Mouse (Mus musculus): Measurements from ENCODE around the gene Col6a3. TPM values are rescaled to one million over a fixed set of nuclear protein-coding genes. Genes with fewer than 3 reads are reported as not detected.

Gene Col6a3
- polyA plus RNA-seq (2012; rRNA removed; ENCODE audit: low replicate concordance), result 93.2 and 94.9 TPM in 2 replicates

GRCm38 (mm10) chr1:90843836-90844235, at the start of gene Col6a3:
Gene Col6a3 (minus strand): TSS chr1:90843971.

Other genes with a start within 250 kb of the Col6a3 start
- 35.5 and 75.2 TPM in 2 replicates for gene Cops8, start 241.0 kb downstream of the Col6a3 start, polyA plus RNA-seq (2012; rRNA removed; ENCODE audit: low replicate concordance)
- 26.7 and 27.1 TPM in 2 replicates for gene Mlph, start 71.1 kb upstream of the Col6a3 start, polyA plus RNA-seq (2012; rRNA removed; ENCODE audit: low replicate concordance)
- not detected in 2 replicates for gene Prlh, start 109.1 kb upstream of the Col6a3 start, polyA plus RNA-seq (2012; rRNA removed; ENCODE audit: low replicate concordance)
- gene Rab17, start 125.7 kb upstream of the Col6a3 start, polyA plus RNA-seq (2012; rRNA removed; ENCODE audit: low replicate concordance), result 3.6 and 4.0 TPM in 2 replicates
- gene Lrrfip1, start 154.8 kb upstream of the Col6a3 start, polyA plus RNA-seq (2012; rRNA removed; ENCODE audit: low replicate concordance), result 11.5 and 21.7 TPM in 2 replicates